Mouse (Mus musculus): Measurements from ENCODE around the gene Apom.

Apom gene

DNA sequence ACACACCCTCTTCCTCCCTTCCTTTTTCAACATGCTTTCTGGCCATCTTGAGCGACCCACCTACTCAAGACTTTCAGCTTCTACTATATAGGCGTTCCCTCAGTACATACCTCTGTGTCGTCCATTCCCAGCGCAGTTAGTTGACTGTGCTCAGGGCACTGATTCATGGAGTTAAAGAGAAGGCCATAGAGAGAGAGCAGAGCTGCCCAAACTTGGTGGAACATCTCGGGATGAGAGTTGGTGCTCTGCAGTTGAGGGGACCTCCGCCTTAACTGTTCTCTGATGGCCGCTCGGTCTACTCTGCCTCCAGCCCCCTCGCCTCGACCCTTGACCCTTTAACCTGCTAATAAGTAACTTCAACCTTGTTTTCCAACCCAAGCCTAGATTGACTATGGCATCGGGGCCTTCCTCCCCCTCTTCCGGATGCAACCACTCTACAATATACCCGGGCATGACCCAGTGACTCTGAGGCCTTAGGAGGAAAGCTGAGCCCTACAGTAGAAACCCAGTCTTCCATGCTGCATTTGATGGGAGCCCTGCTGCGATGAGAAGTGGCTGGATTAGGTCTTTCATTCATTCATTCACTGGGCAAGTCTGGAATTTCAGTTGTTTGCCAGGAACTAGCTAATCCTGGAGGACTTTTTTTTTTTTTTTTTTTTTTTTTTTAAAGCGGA lies at the start of gene Apom:
Apom (minus strand) TSS at position 551 of the 674 bp plus-strand sequence.
- no peak for DNase-seq (ENCODE audit: low spot score)

DNA sequence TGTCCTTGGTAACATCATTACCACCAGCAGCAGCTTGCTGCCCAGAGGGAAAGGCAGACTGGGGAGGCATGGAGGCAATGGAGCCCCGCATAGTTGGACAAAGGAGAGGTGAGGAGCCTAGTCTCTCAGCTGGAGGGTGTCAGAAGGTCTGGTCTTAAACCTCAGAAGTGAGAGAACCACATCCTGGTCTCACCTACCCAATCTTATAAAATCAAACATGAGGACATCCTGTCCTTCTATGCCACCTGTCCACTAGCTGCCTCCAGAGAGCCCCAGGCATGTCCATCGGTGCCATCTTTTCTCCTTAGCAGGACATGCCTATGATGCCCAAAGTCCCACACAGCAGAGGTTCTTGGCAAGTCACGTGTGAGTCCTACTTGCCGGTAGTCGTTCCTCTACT lies 48.2 kb upstream of the Apom start:
- DNase-seq (ENCODE audit: low spot score), result no peak

GRCm38 (mm10) chr17:35178528-35178927 lies 46.7 kb upstream of the Apom start:
- no peak for DNase-seq (ENCODE audit: low spot score)

DNA sequence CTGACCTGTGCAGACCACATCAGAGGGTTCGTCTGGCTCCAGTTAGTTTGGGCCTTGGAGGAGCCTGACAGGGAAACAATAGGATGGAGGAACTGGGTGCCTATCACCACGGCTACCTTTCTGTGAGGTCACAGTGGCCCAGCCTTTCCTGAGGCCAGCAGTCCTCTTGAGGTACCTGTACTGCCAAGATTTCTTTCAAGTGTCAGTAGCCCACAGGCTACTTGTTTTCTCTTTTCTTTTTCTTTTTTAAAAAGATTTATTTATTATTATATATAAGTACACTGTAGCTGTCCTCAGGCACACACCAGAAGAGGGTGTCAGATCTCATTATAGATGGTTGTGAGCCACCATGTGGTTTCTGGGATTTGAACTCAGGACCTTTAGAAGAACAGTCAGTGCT lies 44.1 kb upstream of the Apom start, which contains the start of gene Aif1:
Aif1 (minus strand) TSS at position 101 of the 400 bp plus-strand sequence.
- DNase-seq (ENCODE audit: low spot score), result no peak

DNA sequence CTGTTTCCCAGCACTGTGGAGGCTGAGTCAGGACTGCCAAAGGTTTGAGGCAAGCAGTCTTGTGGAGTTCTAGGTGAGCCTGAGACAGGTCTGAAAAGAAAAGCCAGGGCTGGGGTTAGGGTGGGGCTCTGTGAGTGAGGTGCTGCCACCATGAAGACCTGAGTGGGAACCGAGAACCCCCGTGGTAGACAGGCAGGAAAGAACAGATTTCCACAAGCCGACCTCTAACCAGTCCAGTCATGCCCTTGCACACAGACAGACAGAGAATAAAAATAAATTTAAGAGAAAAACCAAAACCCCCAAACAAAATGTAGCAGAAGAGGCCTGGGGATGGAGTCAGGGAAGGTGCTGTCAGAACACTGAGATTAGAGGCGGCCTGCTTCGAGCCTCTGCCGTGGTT lies 43.5 kb upstream of the Apom start:
- no peak for DNase-seq (ENCODE audit: low spot score)

GRCm38 (mm10) chr17:35174201-35174977 lies 42.5 kb upstream of the Apom start:
- no peak for DNase-seq (ENCODE audit: low spot score)

GRCm38 (mm10) chr17:35173329-35173728 lies 41.5 kb upstream of the Apom start:
- no peak for DNase-seq (ENCODE audit: low spot score)

DNA sequence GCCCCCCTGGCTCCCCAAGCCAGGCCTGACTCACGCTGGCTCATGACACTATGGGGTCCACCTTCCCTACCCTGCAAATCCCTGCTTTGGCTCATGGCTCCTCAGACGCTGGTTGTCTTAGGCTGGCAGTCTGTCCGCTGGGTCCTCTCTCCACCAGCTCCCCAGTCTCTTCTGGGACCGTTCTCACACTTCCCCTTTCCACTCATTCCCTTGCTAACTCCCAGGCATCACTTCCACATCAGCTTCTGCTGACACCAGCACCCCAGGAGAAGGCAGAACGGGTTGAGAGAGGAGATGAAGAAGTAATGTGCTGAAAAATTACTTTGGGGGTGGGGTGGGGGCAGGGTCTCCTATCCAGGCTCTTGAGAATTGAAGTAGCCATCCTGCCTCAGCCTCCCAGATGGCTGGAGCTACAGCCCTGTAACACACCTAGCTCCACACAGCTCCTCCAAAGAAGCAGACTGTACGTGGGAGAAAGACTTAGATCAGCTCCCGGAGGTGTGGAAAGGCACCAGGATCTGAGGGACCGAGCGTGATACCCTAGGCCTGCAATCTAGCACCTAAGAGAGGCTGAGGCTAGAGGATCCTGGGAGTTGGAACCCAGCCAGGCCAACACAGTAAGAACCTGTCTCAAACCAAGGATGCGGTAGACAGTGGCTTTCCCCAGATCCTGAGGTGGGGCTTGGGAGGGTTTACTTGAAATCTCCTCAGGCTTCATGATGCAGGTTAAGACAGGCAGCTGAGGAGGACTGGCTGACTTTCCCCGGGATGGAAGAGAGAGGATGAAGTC lies 40.8 kb upstream of the Apom start:
- no peak for DNase-seq (ENCODE audit: low spot score)

GRCm38 (mm10) chr17:35168541-35169207 lies 36.8 kb upstream of the Apom start:
- DNase-seq (ENCODE audit: low spot score), result no peak

DNA sequence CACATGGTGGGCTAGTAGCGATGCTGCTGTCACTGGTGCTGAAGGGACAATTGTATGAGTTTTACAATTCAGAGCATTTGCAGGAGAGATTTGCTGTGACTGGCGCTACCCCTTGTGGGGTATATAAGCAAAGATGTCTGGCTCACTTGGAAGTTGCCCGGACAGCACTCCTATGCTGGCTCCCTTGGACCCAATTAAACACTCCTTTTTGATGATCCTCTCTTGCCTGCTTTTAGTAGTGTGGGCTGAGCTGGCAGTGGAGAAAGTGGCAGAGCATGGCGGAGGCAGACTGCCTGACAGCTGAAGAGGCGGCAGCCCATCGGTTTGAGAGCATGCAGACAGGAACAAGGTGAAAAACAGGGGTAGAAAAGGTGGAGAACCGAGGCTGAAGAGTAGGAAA lies 35.9 kb upstream of the Apom start:
- DNase-seq (ENCODE audit: low spot score), result no peak

- DNase-seq (ENCODE audit: low spot score), result no peak
Observed at GRCm38 (mm10) chr17:35166352-35167035, 34.6 kb upstream of the Apom start.

GRCm38 (mm10) chr17:35165451-35166155 lies 33.8 kb upstream of the Apom start:
- DNase-seq (ENCODE audit: low spot score), result no peak

DNA sequence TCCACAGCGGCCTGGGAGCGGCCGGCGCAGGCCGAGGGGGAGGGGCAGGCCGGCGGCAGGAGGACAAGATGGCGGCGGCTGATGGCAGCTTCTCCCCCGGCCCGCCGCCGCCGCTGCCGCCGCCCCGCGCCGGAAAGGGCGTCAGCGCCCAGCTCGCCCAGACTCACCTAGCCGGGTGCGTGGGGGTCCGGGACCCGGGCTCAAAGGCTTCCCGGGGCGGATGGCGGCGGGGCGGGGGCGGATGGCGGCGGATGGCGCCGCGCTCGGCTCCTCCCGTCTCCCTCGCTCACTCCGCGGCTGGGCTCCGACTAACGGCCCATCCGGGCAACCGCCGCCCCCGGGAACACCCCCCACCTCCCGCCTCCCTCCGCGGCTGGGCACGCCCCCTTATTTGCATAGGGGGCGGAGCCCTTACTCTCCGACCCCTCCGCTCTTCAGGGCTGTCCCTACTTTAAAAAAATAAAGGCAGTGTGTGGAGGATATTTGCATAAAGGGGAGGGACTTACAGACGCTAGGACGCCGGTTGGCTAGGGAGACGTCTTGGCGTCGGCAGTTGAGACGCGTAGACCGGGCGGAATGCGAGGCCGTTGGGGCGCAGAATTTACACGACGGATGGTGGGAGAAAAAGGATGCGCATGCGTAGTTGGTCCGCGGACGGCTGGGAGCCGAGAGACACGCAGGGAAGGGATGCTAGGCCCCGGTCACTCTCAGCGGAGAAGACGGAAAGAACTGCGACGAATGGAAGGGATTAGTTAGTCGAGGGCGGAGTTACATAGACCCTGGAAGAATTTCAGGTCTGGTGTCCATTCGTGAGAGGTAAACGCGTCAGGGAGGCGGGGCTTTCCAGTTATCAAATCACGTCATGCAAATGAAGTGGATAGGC lies 33.0 kb upstream of the Apom start, which contains the start of gene Prrc2a:
Prrc2a (minus strand) TSS at position 330 of the 883 bp plus-strand sequence.
- DNase-seq (ENCODE audit: low spot score), result peak; percentile 99

- DNase-seq (ENCODE audit: low spot score), result no peak
Observed at GRCm38 (mm10) chr17:35164218-35164567, 32.3 kb upstream of the Apom start.

- no peak for DNase-seq (ENCODE audit: low spot score)
Observed at GRCm38 (mm10) chr17:35163326-35164081, 31.7 kb upstream of the Apom start.

DNA sequence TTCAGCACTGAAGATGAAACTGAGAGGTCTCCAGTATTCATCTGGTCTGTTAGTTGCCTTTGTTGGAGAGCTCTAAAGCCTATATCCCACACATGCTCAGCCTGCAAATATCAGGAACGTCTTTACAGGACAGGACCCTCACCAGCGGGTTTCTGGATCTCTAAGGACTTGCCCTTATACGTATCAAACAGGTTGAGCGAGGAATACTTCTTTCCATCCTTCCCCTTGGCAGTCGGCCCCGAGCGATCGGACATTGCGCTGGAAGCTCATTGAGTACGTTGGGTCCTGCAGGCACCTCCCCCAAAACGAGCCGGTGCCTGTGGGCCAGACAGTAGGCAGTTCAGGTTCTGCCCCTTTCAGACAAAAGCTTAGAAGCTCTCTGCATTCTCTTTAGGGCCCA lies 30.9 kb upstream of the Apom start:
- DNase-seq (ENCODE audit: low spot score), result no peak

GRCm38 (mm10) chr17:35162121-35162520 lies 30.3 kb upstream of the Apom start:
- DNase-seq (ENCODE audit: low spot score), result no peak

- no peak for DNase-seq (ENCODE audit: low spot score)
Observed at GRCm38 (mm10) chr17:35161421-35161820, 29.6 kb upstream of the Apom start.

DNA sequence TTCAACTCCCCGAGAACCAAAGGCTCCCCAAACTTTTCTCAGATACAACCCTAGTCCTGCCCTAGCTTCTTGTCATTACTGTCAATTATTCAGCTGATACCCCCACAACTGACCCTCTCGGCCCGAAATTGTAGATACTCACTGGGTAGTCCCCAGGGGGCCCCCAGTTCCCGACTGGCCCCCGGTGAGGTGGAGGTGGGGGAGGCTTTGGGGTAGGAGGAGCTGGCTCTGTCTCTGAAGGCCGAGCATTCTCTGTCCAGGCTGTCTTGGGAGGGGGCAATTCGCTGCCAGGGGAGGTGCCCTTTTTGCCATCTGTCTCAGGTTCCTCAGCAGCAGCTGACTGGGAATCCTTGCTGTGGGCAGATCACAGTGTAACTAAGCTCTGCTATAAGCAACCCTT lies 27.8 kb upstream of the Apom start:
- DNase-seq (ENCODE audit: low spot score), result no peak

All from layer of hippocampus, adult 9-10 months (tissue).